Mouse (Mus musculus) liver, postnatal 0 days (tissue): ENCODE results near the gene Gm6525.

Source experiments
- CTCF ChIP-seq: sonication (generic); IDR thresholded peaks from 2 replicates; pipeline ENCODE4 v1.5.1; 2016; ENCODE audit warnings: antibody characterized with exemption, low read depth
- EP300 ChIP-seq: IDR thresholded peaks from 2 replicates; pipeline ENCODE4 v1.6.1; 2016; ENCODE audit warnings: antibody characterized with exemption, low read depth, mild to moderate bottlenecking

DNA sequence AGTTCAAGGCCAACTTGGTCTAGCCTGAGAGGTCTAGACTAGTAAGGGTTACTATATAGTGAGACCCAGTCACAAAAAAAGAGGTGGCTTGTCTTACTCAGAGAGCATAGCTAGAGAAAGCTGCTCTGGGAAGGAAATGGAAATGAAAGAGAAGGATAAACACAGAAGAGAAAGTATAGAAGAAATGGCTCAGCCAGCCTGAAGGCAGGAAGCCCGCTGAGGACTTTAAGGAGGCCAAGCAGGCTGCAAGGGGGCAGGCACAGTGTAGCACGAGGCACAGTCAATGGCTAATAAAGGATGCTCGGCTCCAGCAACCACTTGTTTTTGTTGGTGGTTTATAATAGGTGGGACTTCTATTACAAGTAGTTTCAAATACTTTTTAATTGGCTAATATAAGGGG lies 32.2 kb downstream of the Gm6525 start:
- TF ChIP-seq CTCF, result no peak
- TF ChIP-seq EP300, result no peak
